Mouse (Mus musculus) spleen, postnatal 10 days (tissue): ENCODE measurements around the gene Crhr1.
A peak's percentile ranks its signal among the peaks of the same experiment; 100 is the strongest.

Source experiments
- DNase-seq, 2 experiments: peaks; one replicate each; pipeline ENCODE4 v3.0.0; 2021 to 2022; ENCODE audit warnings: low spot score in 2 of 2

The Crhr1 gene

GRCm38 (mm10) chr11:104132580-104133441 lies at the start of gene Crhr1:
Gene Crhr1, plus strand, starts transcription at chr11:104132855.
- peak in 1 of 2 experiments; percentile 20 for DNase-seq

- DNase-seq, result no peak
Observed at GRCm38 (mm10) chr11:104083248-104083647, 49.4 kb upstream of the Crhr1 start.

DNA sequence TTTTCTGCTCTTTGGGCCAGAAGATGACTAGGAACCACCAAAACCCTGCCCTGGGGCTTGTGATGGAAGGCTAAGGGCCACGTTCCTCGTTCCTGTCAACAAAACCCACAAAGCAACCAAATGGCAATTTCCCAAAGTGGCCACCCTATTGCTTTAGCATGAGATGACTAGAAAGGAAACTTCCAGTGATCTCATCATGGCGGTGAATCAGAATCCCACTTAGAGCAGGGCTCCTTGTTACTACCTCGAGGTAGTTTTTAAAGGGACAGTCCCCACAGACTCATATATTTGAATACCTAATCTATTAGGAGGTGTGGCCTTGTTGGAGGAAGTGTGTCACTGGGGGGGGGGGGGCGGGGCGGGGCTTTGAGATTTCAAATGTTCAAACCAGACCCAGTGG lies 48.9 kb upstream of the Crhr1 start:
- no peak for DNase-seq

GRCm38 (mm10) chr11:104088519-104088918 lies 44.1 kb upstream of the Crhr1 start:
- DNase-seq, result no peak

- DNase-seq, result no peak
Observed at GRCm38 (mm10) chr11:104090769-104091168, 41.9 kb upstream of the Crhr1 start.

DNA sequence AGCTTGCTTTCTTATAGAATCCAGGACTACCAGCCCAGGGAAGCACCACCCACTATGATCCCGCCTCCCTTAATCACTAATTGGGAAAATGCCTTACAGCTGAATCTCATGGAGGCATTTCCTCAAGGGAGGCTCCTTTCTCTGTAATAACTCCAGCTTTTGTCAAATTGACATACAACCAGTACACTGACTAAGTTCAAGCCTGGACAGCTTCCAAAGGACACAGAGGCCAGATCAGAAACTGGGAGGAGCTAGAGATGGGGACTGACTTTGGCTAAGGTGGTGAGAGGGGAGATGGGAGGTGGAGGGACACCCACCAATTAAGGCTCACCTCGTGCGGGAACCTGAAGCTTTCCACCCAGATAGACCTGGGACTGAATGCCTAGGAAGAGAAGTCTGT lies 37.5 kb upstream of the Crhr1 start:
- DNase-seq, result no peak

DNA sequence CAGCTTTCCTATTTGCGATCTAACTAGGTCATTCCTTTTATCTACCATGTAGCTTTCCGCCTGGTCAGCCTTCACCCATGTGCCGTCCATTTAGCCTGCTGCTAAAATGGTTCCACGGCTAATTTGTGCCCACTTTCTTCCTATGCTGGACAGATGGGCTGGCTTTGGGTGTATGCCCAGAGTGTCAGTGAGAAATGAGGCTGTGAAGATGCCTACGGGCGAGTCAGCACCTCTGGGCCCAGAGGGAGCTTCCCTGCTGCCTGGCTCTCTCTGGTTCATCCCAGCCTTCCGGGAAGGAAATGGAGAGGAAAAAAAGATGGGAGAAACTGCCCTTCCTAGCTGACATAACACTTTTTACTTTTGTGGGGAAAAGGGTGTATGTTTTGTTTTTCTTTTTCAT lies 36.1 kb upstream of the Crhr1 start:
- DNase-seq, result no peak

GRCm38 (mm10) chr11:104099542-104099941 lies 33.1 kb upstream of the Crhr1 start:
- no peak for DNase-seq

DNA sequence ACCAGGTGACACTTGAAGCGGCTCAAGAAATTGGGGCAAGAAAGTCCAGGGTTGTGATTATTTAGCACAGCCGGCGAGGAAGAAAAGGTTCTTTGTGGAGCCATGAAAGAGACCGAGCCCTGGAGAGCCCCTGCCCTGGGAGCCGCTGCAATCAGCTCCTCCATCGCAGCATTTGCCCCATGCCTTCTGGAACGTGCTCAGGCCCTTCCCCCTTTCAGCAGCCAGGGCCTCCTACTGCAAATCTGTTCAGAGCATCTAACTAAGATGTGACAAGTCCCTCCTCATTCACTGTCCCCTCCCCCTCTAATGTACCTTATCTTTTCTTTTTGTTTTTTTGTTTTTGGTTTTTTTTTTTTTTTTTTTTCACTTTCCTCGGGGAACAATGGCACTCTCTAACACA lies 30.0 kb upstream of the Crhr1 start:
- DNase-seq, result no peak

DNA sequence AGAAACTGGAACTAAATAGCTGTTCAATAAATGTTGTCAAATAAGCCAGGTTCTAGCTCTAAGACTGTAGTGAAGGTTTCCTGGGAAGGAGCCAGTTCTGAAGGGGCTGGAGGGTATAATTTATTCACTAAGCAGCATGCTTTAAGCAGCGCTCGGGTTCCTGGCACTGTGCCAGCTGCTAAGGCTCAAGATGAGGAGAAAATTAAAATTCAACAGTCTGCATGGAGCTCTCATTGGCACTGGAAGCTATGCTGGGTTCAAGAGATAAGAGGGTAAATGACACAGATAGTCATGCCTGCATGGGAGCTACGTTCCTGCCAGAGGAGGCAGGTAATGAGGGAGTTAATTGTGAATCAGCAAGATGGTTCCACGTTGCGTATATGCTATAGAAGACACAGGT lies 26.3 kb upstream of the Crhr1 start:
- no peak for DNase-seq

- no peak for DNase-seq
Observed at GRCm38 (mm10) chr11:104106969-104107368, 25.7 kb upstream of the Crhr1 start.

GRCm38 (mm10) chr11:104110366-104110765 lies 22.3 kb upstream of the Crhr1 start:
- no peak for DNase-seq

DNA sequence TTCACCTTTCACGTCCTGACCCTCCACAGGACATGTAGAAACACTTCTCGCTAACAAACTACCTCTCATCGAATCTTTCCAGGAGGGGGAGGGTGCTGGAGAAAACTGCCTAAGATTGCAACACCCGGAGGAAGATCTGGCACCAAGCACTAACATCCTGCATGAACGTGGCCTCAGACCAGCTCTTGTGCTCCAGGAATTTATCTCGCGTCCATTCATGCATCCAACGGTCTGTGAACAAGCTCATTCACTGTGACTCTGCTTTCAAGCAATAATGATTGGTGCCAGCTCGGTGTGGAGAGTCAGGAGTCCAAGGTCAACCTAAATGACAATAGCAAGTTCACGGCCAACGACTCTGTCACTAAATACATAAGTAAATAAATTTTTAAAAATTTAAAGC lies 20.8 kb upstream of the Crhr1 start:
- DNase-seq, result no peak

DNA sequence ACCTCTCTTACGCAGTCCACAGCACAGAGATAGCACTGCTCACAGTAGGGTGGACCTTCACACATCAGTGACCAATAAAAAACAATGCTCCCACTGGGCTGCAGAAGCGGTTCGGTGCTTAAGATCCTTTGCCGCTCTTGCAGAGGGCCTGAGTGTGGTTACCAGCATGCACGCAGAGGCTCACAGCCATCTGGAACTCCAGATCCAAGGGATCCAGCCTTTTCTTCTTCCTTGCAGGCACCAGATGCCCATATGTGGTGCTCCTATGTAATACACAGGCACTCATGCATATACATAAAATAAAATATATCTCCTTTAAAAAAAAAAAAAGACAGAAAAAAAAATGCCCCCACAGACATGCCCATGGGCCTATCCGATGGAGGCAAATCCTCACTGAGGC lies 19.0 kb upstream of the Crhr1 start:
- no peak for DNase-seq

DNA sequence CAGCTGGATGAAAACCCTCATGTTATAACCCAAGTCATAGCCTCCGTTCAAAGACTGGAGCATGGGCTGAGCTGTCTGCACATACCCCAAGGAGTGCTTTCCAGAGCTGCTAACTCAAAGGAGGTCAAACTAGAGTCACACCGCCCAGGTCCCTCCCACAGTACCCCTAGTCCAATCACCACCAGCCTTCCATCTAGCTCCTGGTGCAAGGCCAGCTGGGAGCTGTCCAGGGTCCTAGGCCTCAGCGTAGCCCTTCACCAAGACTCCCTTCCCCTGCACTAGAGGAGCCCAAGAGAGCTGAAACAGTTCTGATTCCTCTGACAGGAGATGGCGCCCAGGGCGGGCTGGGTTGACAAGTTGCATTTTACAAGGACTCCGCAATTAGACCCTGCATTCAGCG lies 18.0 kb upstream of the Crhr1 start:
- DNase-seq, result peak; percentile 14 to 70

- DNase-seq, result no peak
Observed at GRCm38 (mm10) chr11:104118356-104118755, 14.3 kb upstream of the Crhr1 start.

- no peak for DNase-seq
Observed at GRCm38 (mm10) chr11:104122966-104123365, 9.7 kb upstream of the Crhr1 start.

DNA sequence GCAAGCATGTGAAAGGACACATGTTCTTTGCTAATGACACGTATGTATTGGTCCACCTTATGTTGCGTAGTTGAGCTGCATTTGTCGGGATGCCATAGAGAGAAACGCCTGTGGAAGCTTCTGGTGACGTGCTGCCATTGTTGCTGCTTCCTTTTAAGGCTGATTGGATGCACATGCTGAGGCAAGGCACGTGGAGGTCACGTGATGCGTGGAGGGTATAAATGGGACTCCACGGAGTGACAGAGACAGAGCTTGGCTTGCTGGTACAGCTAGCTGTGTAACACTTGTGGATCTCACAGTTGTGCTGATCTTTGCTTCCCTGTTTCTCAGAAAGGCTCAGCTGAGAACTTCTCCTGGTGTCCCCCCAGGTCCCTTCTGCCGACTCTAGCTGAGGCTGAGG lies 9.2 kb upstream of the Crhr1 start:
- no peak for DNase-seq

- no peak for DNase-seq
Observed at GRCm38 (mm10) chr11:104124582-104124981, 8.1 kb upstream of the Crhr1 start.

DNA sequence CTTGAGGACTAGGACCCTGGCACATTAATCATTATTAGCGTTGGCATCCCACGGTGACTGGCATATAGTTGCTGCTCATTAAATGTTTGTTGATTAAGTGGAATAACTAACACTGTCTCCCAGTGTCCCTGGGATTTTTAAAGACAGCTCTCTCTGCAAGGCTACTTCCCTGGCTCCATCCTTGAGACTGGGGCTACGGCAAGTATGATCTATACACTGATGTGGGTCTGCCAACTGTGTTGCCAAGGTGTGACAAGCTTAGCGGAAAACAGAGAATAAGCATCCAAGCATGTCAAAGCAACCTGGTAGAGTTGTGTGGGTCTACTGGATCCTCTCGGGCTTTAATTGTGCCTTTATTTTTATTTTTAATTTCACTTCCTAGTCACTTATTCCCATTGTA lies 3.2 kb upstream of the Crhr1 start:
- no peak for DNase-seq

GRCm38 (mm10) chr11:104130721-104131647 lies 1.7 kb upstream of the Crhr1 start:
- no peak for DNase-seq

DNA sequence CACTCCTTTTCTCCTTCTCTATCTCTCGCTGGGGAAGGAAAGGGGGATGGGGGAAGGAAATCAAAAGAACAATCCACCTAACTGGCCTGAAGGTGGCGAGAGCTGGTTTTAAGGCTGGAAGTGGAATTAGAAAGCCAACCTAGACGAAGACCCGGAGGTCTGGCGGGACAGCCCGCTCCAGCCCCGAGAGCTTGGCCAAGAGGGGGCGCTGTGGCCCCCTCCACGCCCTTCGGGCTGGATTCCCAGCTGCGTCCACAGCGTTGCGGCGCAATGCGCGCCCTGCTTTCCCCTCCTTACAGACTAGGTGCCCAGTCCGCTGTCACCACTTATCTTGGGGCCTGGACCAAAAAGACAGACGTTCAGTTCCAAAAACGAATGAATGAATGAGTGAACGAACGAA lies 899 bp upstream of the Crhr1 start:
- peak in 1 of 2 experiments; percentile 36 for DNase-seq
